Mouse (Mus musculus) erythroblast, adult 5-6 weeks (primary cell): ENCODE measurements around the gene Washc3. TPM values are rescaled to one million over a fixed set of nuclear protein-coding genes. Genes with fewer than 3 reads are reported as not detected.

Experiments used
- ATAC-seq: replicated peaks from 2 replicates; pipeline ENCODE4 v1.8.0; 2016; ENCODE audit warnings: moderate number of reproducible peaks, mild to moderate bottlenecking, moderate TSS enrichment, inconsistent platforms; ENCODE audit not compliant: poor library complexity, low FRiP score, severe bottlenecking
- total RNA-seq, 2 experiments: library from RNA; stranded (forward) in 1 of 2; stranded (reverse) in 1 of 2; fragments of 150-400 nt in 1 of 2; fragments of 200-764, 138-1000 nt in 1 of 2; gene quantifications; 2 replicates each; pipeline versions ENCODE4 v1.2.3 to v1.2.4; 2015 to 2017; ENCODE audit warnings: low replicate concordance in 2 of 2

The Washc3 gene
- total RNA-seq, 2 experiments from 2014 or later = 4.9 to 21.3 TPM

DNA sequence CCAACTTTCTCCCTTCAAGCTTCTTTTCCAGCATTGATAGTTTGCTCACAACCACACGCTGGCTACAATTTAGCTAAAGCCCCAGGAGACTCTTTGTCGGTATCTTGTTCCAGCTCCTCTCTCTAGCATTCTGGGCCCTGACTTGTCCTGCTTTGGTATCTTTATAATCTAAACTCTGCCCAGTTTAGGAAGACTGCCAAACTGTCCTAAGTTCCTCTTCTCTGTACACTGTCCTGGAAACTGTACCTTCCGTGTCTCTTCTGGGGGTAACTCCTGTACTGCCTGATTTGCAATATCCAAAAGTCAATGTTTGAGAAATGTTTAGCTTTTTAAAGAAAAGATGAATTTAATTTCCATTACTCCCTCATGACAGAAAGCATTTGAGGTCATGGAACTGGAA, 49.4 kb downstream of the Washc3 start:
- no peak for ATAC-seq

DNA sequence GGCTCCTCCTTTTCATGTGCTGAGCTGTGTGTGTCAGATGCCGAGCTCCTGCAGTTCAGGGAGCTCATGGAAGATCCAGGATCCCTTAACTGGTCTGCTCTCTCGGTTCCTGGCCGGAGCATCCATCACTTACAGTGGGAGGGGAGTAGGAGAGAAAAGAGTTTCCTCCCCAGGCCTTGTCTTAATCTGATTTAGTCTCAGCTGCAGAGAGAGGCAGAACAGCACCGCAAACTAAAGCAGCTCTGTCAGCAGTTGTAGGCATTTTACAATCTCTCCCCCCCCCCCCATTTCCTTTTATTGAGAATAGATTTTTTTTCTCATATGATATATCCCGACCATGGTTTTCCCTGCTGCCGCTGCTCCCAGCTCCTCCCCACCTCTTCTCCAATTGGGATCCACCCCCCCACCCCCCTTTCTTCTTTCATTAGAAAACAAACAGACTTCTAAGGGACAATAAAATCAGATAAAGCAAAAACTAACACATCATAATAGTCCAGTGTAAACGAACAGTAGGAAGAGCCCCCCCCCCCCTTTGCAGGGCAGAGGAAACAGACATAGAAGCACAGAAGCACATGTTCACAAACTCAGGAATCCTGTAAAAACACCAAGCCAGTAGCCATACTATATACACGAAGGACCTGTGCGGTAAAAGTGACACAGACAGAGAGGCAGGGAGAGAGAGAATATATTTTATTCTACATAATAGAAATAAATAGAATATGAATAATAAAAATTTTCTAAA, 51.4 kb downstream of the Washc3 start:
- no peak for ATAC-seq

DNA sequence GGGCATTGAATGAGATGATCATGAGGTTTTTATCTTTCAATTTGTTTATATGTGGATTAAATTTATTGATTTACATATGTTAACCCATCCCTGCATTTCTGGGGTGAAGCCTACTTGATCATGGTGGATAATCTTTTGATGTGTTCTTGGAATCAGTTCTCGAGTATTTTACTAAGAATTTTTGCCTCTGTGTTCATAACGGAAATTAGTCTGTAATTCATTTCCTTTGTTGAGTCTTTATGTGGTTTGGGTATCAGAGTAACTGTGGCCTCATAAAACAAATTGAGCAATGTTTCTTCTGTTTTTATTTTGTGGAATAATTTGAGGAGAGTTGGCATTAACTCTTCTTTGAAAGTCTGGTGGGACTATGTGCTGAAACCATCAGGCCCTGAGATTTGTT, 54.7 kb downstream of the Washc3 start:
- no peak for ATAC-seq

- no peak for ATAC-seq
Observed at GRCm38 (mm10) chr10:88260309-88260708, 59.4 kb downstream of the Washc3 start.

DNA sequence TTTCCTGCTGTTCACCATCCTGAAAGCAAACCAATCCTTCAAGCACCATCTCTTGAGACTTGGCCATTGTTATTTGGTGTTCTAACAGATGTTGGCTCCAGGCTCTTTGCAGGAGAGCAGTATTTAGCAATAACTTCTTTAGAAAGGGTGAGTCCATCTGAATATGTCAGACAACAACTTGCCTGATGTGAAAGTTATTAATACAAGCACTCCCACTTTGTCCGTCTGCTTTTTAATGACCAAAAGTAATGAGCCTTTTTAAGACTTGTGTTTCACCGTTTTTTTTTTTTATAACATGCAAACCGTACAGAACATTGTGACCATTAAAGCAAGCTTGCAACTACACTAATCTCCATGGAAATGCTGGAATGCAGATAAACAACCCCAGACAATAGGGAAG, 60.3 kb downstream of the Washc3 start:
- no peak for ATAC-seq

DNA sequence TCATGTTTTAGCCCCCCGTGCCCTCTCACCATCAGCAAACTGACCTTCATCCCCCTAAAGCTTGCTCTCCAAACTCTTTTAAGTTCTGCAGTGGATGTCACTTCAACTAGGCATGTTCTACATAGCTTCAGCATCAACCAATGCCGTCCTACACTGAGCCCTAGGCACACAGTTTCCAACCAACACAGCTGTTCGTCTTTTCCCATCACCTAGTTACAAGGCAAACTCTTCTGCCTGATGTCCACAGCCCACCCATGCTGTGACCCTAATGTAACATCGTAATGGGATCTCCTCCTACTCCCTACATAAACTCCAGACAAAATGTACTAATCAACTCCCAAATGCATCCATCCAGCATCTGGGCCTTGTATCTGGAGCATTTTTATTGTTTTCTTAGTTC, 62.5 kb downstream of the Washc3 start:
- no peak for ATAC-seq

GRCm38 (mm10) chr10:88274045-88274444, 73.2 kb downstream of the Washc3 start:
- no peak for ATAC-seq

DNA sequence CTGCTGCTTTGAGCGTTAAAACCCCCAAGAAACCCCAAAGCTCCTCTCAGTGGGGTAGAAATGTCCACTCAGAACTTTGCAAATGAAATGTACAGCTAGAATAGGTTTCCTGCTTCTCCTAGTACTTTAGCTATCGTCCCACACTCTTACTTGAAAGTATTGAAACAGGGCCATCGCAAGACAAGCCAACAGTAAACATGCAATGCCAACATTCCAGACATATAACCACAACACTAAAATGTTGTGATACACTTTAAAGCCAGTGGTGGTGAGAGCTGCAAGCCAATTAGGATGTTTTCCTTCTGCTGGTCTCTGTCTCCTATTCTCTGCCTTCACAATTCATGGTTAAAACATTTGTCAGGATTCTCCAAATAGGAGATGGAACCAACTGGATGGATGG, 80.8 kb downstream of the Washc3 start:
- no peak for ATAC-seq

GRCm38 (mm10) chr10:88284343-88284990, 83.6 kb downstream of the Washc3 start:
- ATAC-seq = no peak

DNA sequence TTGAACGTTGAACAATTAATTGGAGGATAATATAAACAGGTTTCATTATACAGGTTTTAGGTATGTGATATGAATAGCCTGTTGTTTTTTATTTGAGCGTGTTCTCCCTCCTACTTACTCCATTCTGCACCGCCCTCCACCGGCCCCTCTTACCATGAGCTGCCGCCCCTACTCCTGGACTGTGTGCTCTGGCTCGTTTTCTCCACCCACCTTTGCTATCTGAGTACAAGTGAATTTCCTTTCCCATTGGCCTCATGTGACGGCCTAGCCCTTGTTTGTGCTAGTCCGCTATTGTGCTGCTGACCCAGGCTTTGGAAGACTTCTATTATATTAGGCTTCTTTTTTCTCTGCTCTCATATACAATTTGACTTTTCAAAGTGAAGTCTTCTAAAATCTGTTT, 86.4 kb downstream of the Washc3 start:
- ATAC-seq = no peak

GRCm38 (mm10) chr10:88288061-88288460, 87.2 kb downstream of the Washc3 start:
- no peak for ATAC-seq

DNA sequence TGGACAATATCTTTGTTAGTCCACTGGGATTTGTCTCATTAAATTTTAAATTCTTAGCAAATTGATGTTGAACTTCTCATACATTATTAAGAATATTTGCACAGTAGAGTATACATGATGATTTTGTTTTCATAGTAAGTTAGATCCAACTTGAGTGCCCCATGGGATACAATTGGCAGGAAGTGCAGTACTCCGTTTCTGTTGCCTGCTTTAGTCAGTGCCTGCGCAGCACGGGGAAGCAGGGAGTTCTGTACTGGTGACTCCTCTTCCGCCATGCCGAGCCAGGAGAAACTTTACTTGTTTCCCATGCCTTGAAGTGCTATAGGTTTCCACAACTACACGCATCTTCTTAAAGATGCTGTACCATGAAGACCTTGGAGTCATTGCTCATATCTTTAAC, 94.2 kb downstream of the Washc3 start:
- ATAC-seq = no peak

Other genes with a start within 250 kb of the Washc3 start
- gene Pmch, start 110.0 kb upstream of the Washc3 start, total RNA-seq (2015; ENCODE audit: low replicate concordance) = not detected in 2 replicates
- not detected in 2 replicates for gene Pmch, start 110.0 kb upstream of the Washc3 start, total RNA-seq (2017; ENCODE audit: low replicate concordance)
- 10.2 and 14.8 TPM in 2 replicates for gene Parpbp, start 54.2 kb upstream of the Washc3 start, total RNA-seq (2015; ENCODE audit: low replicate concordance)
- gene Parpbp, start 54.2 kb upstream of the Washc3 start, total RNA-seq (2017; ENCODE audit: low replicate concordance) = 9.9 and 19.1 TPM in 2 replicates
- gene Nup37, start 54.1 kb upstream of the Washc3 start, total RNA-seq (2015; ENCODE audit: low replicate concordance) = 9.8 and 18.6 TPM in 2 replicates
- gene Nup37, start 54.1 kb upstream of the Washc3 start, total RNA-seq (2017; ENCODE audit: low replicate concordance) = 7.5 and 13.1 TPM in 2 replicates
- gene Dram1, start 178.0 kb downstream of the Washc3 start, total RNA-seq (2015; ENCODE audit: low replicate concordance) = 13.8 and 19.0 TPM in 2 replicates
- 7.5 and 11.8 TPM in 2 replicates for gene Dram1, start 178.0 kb downstream of the Washc3 start, total RNA-seq (2017; ENCODE audit: low replicate concordance)
- 19.2 and 20.2 TPM in 2 replicates for gene Gnptab, start 178.0 kb downstream of the Washc3 start, total RNA-seq (2015; ENCODE audit: low replicate concordance)
- 7.9 and 11.0 TPM in 2 replicates for gene Gnptab, start 178.0 kb downstream of the Washc3 start, total RNA-seq (2017; ENCODE audit: low replicate concordance)